In the genomic region with DNA sequence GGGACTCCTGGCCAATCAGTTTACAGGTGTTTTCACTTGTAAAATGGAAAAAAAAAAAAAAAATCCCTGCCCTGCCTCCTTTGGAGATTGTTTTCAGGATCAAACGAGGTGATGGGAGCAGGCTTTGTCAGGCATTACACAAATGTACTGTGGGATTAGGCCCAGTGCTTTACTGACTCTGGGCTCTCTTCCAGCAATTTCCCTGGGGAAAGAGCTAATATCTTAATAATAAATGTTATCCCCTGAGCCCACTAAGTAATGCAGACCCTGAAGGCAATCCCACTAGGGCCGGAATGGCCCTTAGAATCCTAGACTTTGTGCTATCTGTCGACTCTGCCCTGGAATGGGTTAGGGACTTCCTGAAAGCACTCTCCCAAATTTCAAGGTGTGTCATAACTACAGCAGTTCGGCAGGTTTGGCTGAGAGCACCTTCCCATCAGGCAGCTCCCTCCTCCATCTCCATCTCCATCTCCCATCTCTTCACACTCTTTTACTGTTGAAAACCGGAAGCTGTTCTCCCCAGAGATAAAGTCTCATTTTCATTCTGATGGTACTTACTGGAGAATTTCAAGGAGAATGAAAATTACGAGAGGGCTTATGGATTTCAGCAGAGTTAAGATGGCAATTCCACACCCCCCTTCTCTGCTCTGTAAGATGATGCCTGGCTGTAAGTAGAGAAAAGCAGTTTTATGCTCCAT, we compare ENCODE assay signal across 13 mouse cellular contexts. TPM values are rescaled to one million over a fixed set of nuclear protein-coding genes. Genes with fewer than 3 reads are reported as not detected.
DNase-seq lines count a peak whose midpoint lies in the region; ATAC-seq and TF ChIP-seq lines count a peak whose summit lies in the region.
"Had no signal": no experiment of that assay in that cellular context is flagged by ENCODE, and none has a peak within 500 bp of the region (broad histone marks: within the 10 kb centered on the region; RNA-seq: fewer than 3 reads in every experiment).

No protein-coding gene starts in this region.

- no peak overlapping the region for H3K4me3 ChIP-seq in stomach, embryonic 14.5 days (ENCODE audit: low read depth, low read length)
- no peak overlapping the region for H3K4me3 ChIP-seq in stomach, postnatal 0 days (ENCODE audit: low read depth, low read length)
- no peak overlapping the region for H3K4me3 ChIP-seq in forebrain, embryonic 16.5 days (replicated peaks; ENCODE audit: low read length)
- peak overlapping the region; percentile 25; the same call in 1 of the 2 replicates for H3K4me3 ChIP-seq in midbrain, embryonic 10.5 days
- H3K4me3 ChIP-seq in heart, embryonic 11.5 days (ENCODE audit: low read depth, low read length): no peak overlapping the region
- H3K4me3 ChIP-seq: intestine, embryonic 15.5 days had no signal

- no peaks in the 10 kb centered on the region for H3K9me3 ChIP-seq in stomach, embryonic 14.5 days (ENCODE audit: control insufficient read depth, low read depth, low read length)
- H3K9me3 ChIP-seq in stomach, postnatal 0 days (ENCODE audit: control insufficient read depth, low read length): no peaks in the 10 kb centered on the region
- H3K9me3 ChIP-seq in forebrain, embryonic 16.5 days (ENCODE audit: control insufficient read depth, low read length): no peaks in the 10 kb centered on the region
- no peaks in the 10 kb centered on the region for H3K9me3 ChIP-seq in midbrain, embryonic 10.5 days (replicated peaks)
- no peaks in the 10 kb centered on the region for H3K9me3 ChIP-seq in heart, embryonic 11.5 days (replicated peaks; ENCODE audit: control insufficient read depth, low read length)
- H3K9me3 ChIP-seq: intestine, embryonic 15.5 days had no signal

- no peaks in the 10 kb centered on the region for H3K27me3 ChIP-seq in stomach, embryonic 14.5 days (ENCODE audit: control insufficient read depth, insufficient read depth, low read length)
- H3K27me3 ChIP-seq in stomach, postnatal 0 days (ENCODE audit: control insufficient read depth, insufficient read depth, low read length): no peaks in the 10 kb centered on the region
- no peaks in the 10 kb centered on the region for H3K27me3 ChIP-seq in forebrain, embryonic 16.5 days (replicated peaks; ENCODE audit: control insufficient read depth, insufficient read depth, low read length)
- H3K27me3 ChIP-seq in midbrain, embryonic 10.5 days (ENCODE audit: low read depth, poor library complexity, severe bottlenecking): no peaks in the 10 kb centered on the region
- H3K27me3 ChIP-seq in heart, embryonic 11.5 days (ENCODE audit: control insufficient read depth, insufficient read depth, low read length): no peaks in the 10 kb centered on the region
- H3K27me3 ChIP-seq: intestine, embryonic 15.5 days had no signal

- no peak for TF ChIP-seq CTCF in stomach, postnatal 0 days (IDR thresholded peaks at IDR 0.05; ENCODE audit: low read depth)

- H3K36me3 ChIP-seq in stomach, embryonic 14.5 days (ENCODE audit: control insufficient read depth, insufficient read depth, low read length): no peaks in the 10 kb centered on the region
- H3K36me3 ChIP-seq in stomach, postnatal 0 days (ENCODE audit: control insufficient read depth, insufficient read depth, low read length): no peaks in the 10 kb centered on the region
- no peaks in the 10 kb centered on the region for H3K36me3 ChIP-seq in forebrain, embryonic 16.5 days (ENCODE audit: control insufficient read depth, insufficient read depth)
- no peaks in the 10 kb centered on the region for H3K36me3 ChIP-seq in midbrain, embryonic 10.5 days
- no peaks in the 10 kb centered on the region for H3K36me3 ChIP-seq in heart, embryonic 11.5 days (ENCODE audit: control insufficient read depth, insufficient read depth, low read length)
- H3K36me3 ChIP-seq: intestine, embryonic 15.5 days had no signal

- DNase-seq in stomach, postnatal 0 days (ENCODE audit: low spot score): no peak
- DNase-seq in midbrain, embryonic 10.5 days (ENCODE audit: low spot score): no peak
- DNase-seq in gastrocnemius, postnatal 4 days (ENCODE audit: low spot score in 2 of 2): no peak
- no peak for DNase-seq in Muller cell, postnatal 12 days (ENCODE audit: inconsistent ontology term)
- DNase-seq in left cerebral cortex, adult 18-20 months (ENCODE audit: low spot score in 2 of 2): no peak
- DNase-seq: gastrocnemius, postnatal 36 days; layer of hippocampus, postnatal 36 days; lung, adult 18-20 months; thymus, adult 2 months had no signal

- WGBS in stomach, embryonic 14.5 days: 33% methylated on average over 6 of the region's 6 CpGs
- 41% methylated on average over 6 of the region's 6 CpGs for WGBS in stomach, postnatal 0 days
- 4% methylated on average over 6 of the region's 6 CpGs for WGBS in forebrain, embryonic 16.5 days
- 16% methylated on average over 6 of the region's 6 CpGs for WGBS in midbrain, embryonic 10.5 days
- 42% methylated on average over 6 of the region's 6 CpGs for WGBS in heart, embryonic 11.5 days (ENCODE audit: insufficient replicate concordance)

- no peak for ATAC-seq in stomach, embryonic 14.5 days (ENCODE audit: insufficient number of reproducible peaks, insufficient read depth, low FRiP score, low read depth)
- no peak for ATAC-seq in stomach, postnatal 0 days (ENCODE audit: low FRiP score, low TSS enrichment)
- ATAC-seq in forebrain, embryonic 16.5 days: no peak
- ATAC-seq in heart, embryonic 11.5 days (replicated peaks; ENCODE audit: insufficient number of reproducible peaks, low FRiP score, low TSS enrichment): no peak
- ATAC-seq: intestine, embryonic 15.5 days had no signal

- peaks cover 12% of the 10 kb centered on the region; the same call in 1 of the 2 replicates for H3K4me1 ChIP-seq in stomach, embryonic 14.5 days (ENCODE audit: control insufficient read depth, insufficient read depth, low read length)
- no peaks in the 10 kb centered on the region for H3K4me1 ChIP-seq in stomach, postnatal 0 days (replicated peaks; ENCODE audit: control insufficient read depth, insufficient read depth)
- H3K4me1 ChIP-seq in forebrain, embryonic 16.5 days (replicated peaks; ENCODE audit: control insufficient read depth, insufficient read depth, low read length): peaks cover 30% of the 10 kb centered on the region
- peaks cover 42% of the 10 kb centered on the region for H3K4me1 ChIP-seq in midbrain, embryonic 10.5 days
- peaks cover 6% of the 10 kb centered on the region for H3K4me1 ChIP-seq in heart, embryonic 11.5 days (ENCODE audit: control insufficient read depth, insufficient read depth, low read length)

- peak overlapping the region; percentile 15; the same call in 1 of the 2 replicates for H3K27ac ChIP-seq in stomach, embryonic 14.5 days (ENCODE audit: low read length)
- no peak overlapping the region; the same call in 1 of the 2 replicates for H3K27ac ChIP-seq in stomach, postnatal 0 days (replicated peaks)
- H3K27ac ChIP-seq in forebrain, embryonic 16.5 days (ENCODE audit: low read length): peak overlapping the region; percentile 71
- peak overlapping the region; percentile 59 for H3K27ac ChIP-seq in midbrain, embryonic 10.5 days (replicated peaks)
- no peak overlapping the region for H3K27ac ChIP-seq in heart, embryonic 11.5 days (ENCODE audit: low read depth, low read length)
- H3K27ac ChIP-seq: intestine, embryonic 15.5 days had no signal

- no peak for TF ChIP-seq EP300 in stomach, postnatal 0 days (optimal IDR thresholded peaks at IDR 0.05)

- no peak overlapping the region for H3K9ac ChIP-seq in stomach, embryonic 14.5 days (replicated peaks; ENCODE audit: low read depth, low read length)
- H3K9ac ChIP-seq in stomach, postnatal 0 days (ENCODE audit: low read length): no peak overlapping the region
- no peak overlapping the region for H3K9ac ChIP-seq in forebrain, embryonic 16.5 days (replicated peaks; ENCODE audit: low read depth, low read length)
- H3K9ac ChIP-seq in heart, embryonic 11.5 days (ENCODE audit: low read depth, low read length): no peak overlapping the region
- H3K9ac ChIP-seq: intestine, embryonic 15.5 days had no signal

- H3K4me2 ChIP-seq in stomach, embryonic 14.5 days (replicated peaks; ENCODE audit: low read depth, low read length): no peak overlapping the region
- H3K4me2 ChIP-seq in stomach, postnatal 0 days (replicated peaks; ENCODE audit: low read depth): no peak overlapping the region
- no peak overlapping the region for H3K4me2 ChIP-seq in forebrain, embryonic 16.5 days (ENCODE audit: low read length)
- H3K4me2 ChIP-seq in heart, embryonic 11.5 days: no peak overlapping the region
- H3K4me2 ChIP-seq: intestine, embryonic 15.5 days had no signal

RNA-seq across cellular contexts. Expression of a gene that starts 2.2 kb away (rescaled TPM):
- 3.5 and 5.0 TPM in 2 replicates for polyA plus RNA-seq in stomach, embryonic 14.5 days (2014; fragmentation: Nextera tagmentation; extraction: Ambion mirVana)
- polyA plus RNA-seq in stomach, postnatal 0 days (2015; fragmentation: Nextera tagmentation; extraction: Ambion mirVana): 3.5 and 4.3 TPM in 2 replicates
- polyA plus RNA-seq in forebrain, embryonic 16.5 days (2015; fragmentation: Nextera tagmentation; extraction: Ambion mirVana): 10.4 and 12.2 TPM in 2 replicates
- 5.4 and 6.5 TPM in 2 replicates for polyA plus RNA-seq in midbrain, embryonic 10.5 days (2016; fragmentation: Nextera tagmentation; extraction: Ambion mirVana)
- total RNA-seq in gastrocnemius, postnatal 4 days (2021): 10 to 100 TPM; 11.7 to 14.1 TPM
- 1 to 10 TPM; 7.1 to 7.4 TPM for total RNA-seq in left cerebral cortex, adult 18-20 months (2021)
- 1.1 and 2.2 TPM in 2 replicates for polyA plus RNA-seq in heart, embryonic 11.5 days (2014; fragmentation: Nextera tagmentation; extraction: Ambion mirVana)

RNA-seq across cellular contexts. Expression of a gene that starts 20.4 kb away (rescaled TPM):
- 12.9 and 14.1 TPM in 2 replicates for polyA plus RNA-seq in stomach, embryonic 14.5 days (2014; fragmentation: Nextera tagmentation; extraction: Ambion mirVana)
- polyA plus RNA-seq in stomach, postnatal 0 days (2015; fragmentation: Nextera tagmentation; extraction: Ambion mirVana): 9.3 and 9.8 TPM in 2 replicates
- polyA plus RNA-seq in forebrain, embryonic 16.5 days (2015; fragmentation: Nextera tagmentation; extraction: Ambion mirVana): 28.9 and 31.9 TPM in 2 replicates
- polyA plus RNA-seq in midbrain, embryonic 10.5 days (2016; fragmentation: Nextera tagmentation; extraction: Ambion mirVana): 10.3 and 11.9 TPM in 2 replicates
- total RNA-seq in gastrocnemius, postnatal 4 days (2021): 1 to 10 TPM; 4.6 to 6.7 TPM
- 10 to 100 TPM; 14.0 to 15.7 TPM for total RNA-seq in left cerebral cortex, adult 18-20 months (2021)
- polyA plus RNA-seq in heart, embryonic 11.5 days (2014; fragmentation: Nextera tagmentation; extraction: Ambion mirVana): 3.5 and 3.6 TPM in 2 replicates

RNA-seq across cellular contexts. Expression of a gene that starts 45.8 kb away (rescaled TPM):
- 10.8 and 10.9 TPM in 2 replicates for polyA plus RNA-seq in stomach, embryonic 14.5 days (2014; fragmentation: Nextera tagmentation; extraction: Ambion mirVana)
- polyA plus RNA-seq in stomach, postnatal 0 days (2015; fragmentation: Nextera tagmentation; extraction: Ambion mirVana): 6.3 and 6.4 TPM in 2 replicates
- polyA plus RNA-seq in forebrain, embryonic 16.5 days (2015; fragmentation: Nextera tagmentation; extraction: Ambion mirVana): 19.5 and 21.0 TPM in 2 replicates
- 34.0 and 35.4 TPM in 2 replicates for polyA plus RNA-seq in midbrain, embryonic 10.5 days (2016; fragmentation: Nextera tagmentation; extraction: Ambion mirVana)
- total RNA-seq in gastrocnemius, postnatal 4 days (2021): 10 to 100 TPM; 21.1 to 22.4 TPM
- 10 to 100 TPM; 29.7 to 31.5 TPM for total RNA-seq in left cerebral cortex, adult 18-20 months (2021)
- 8.5 and 10.4 TPM in 2 replicates for polyA plus RNA-seq in heart, embryonic 11.5 days (2014; fragmentation: Nextera tagmentation; extraction: Ambion mirVana)

RNA-seq across cellular contexts. Expression of a gene that starts 48.3 kb away (rescaled TPM):
- 25.2 and 25.7 TPM in 2 replicates for polyA plus RNA-seq in stomach, embryonic 14.5 days (2014; fragmentation: Nextera tagmentation; extraction: Ambion mirVana)
- 2.7 and 3.5 TPM in 2 replicates for polyA plus RNA-seq in stomach, postnatal 0 days (2015; fragmentation: Nextera tagmentation; extraction: Ambion mirVana)
- polyA plus RNA-seq in forebrain, embryonic 16.5 days (2015; fragmentation: Nextera tagmentation; extraction: Ambion mirVana): 8.5 and 10.8 TPM in 2 replicates
- 38.1 and 39.5 TPM in 2 replicates for polyA plus RNA-seq in midbrain, embryonic 10.5 days (2016; fragmentation: Nextera tagmentation; extraction: Ambion mirVana)
- total RNA-seq in gastrocnemius, postnatal 4 days (2021): 10 to 100 TPM; 14.5 to 15.4 TPM
- total RNA-seq in left cerebral cortex, adult 18-20 months (2021): 1 to 10 TPM; 3.2 to 3.8 TPM
- polyA plus RNA-seq in heart, embryonic 11.5 days (2014; fragmentation: Nextera tagmentation; extraction: Ambion mirVana): 20.8 and 22.8 TPM in 2 replicates

Comparison
In these comparisons a context has a peak if more than half of its experiments do, and no peak if none do; other contexts are left out.
1. H3K27ac ChIP-seq: peak in stomach, embryonic 14.5 days (single experiment), forebrain, embryonic 16.5 days (single experiment) and midbrain, embryonic 10.5 days (single experiment); none in stomach, postnatal 0 days (single experiment) and heart, embryonic 11.5 days (single experiment).